Mouse (Mus musculus) cerebellum, adult 2 months (tissue): Measurements from ENCODE around the gene Cacng6.

Source experiments
- CTCF ChIP-seq: fragments of 200-500 bp; IDR thresholded peaks from 2 replicates; pipeline ENCODE4 v1.5.1; 2011; ENCODE audit warnings: low read depth, mild to moderate bottlenecking, control low read depth, low read length, moderate library complexity, borderline replicate concordance; ENCODE audit not compliant: insufficient read depth
- POLR2A ChIP-seq: fragments of 200-500 bp; IDR thresholded peaks from 2 replicates; pipeline ENCODE4 v1.6.1; 2011; ENCODE audit warnings: low read length, control low read depth, borderline replicate concordance; ENCODE audit not compliant: insufficient read depth

DNA sequence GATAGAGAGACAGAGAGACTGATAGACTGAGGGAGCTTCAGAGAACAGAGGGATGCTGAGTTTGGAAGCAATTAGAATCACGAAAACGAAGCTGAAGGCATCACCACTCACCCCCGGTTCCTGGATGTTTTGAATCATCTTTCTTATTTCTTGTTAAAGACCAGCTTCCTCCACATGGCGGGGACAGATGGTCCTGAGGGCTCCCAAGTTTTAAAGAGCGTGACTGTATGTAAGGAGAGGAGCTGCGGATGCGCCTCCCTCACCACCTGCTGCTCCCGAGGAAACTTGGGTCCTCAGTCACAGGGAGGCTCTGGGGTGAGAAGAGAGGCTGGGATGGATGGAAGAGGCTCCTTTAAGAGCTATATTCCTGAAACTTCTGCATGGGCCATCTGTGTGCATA lies 36.3 kb downstream of the Cacng6 start:
- TF ChIP-seq POLR2A, result no peak
- no peak for TF ChIP-seq CTCF
